Mouse (Mus musculus) adrenal gland, postnatal 0 days (tissue): ENCODE results near the gene Hnrnpa1. TPM values are rescaled to one million over a fixed set of nuclear protein-coding genes. Genes with fewer than 3 reads are reported as not detected.

Experiments used
- microRNA-seq: library from miRNA; unstranded; fragments of <30 nt; microRNA quantifications from one replicate; pipeline ENCODE4, GENCODE M21; 2016; ENCODE audit warnings: borderline replicate concordance; ENCODE audit not compliant: insufficient number of aligned reads
- polyA plus RNA-seq: library from polyadenylated mRNA; unstranded; fragments of >200 nt; fragmentation: Nextera tagmentation; extraction: Ambion mirVana; gene quantifications from 2 replicates; pipeline ENCODE4 v1.2.1, GENCODE M21; 2015

Hnrnpa1 gene
- polyA plus RNA-seq = 308 and 337 TPM in 2 replicates

DNA sequence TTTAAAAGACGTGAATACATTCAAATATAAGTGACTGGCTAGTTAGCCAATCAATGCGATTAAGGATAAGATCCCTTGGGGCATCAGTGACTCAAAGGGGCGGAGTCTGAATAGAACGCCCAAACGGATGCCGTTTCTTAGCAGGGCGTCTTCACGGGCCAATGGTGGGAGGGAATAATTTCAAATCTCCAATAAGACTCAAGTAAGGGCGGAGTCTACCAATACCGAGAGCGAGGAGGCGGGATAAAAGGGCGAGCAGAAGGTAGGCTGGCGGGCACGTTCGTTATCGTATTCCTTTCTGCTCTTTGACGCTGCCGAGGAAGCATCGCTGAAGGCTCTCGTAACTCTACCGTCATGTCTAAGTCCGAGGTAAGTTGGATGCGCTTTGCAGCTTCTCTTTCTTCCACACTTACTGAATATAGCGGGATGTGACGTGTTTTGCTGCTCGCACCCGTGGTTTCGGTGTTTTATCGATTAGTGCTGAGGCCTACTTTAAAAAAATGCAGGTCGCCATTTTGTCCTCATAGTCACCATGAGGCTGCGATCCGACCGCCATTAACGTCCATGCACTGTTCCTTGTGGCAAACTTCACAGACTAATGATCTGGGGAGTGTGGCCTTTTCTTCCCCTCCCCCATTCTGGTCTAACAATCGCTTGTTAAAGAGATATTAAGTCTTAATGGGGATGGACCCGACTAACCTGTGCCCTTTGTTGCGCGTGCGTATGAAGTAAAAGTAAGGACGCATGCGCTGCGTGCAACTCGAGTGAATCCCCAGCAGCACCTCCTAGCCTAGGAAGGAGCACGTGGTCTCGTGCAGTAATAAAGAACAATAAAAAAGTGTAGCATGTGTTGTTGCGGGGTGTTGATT, at the start of gene Hnrnpa1:
Gene Hnrnpa1 (plus strand): TSS at position 273 of the 869 bp plus-strand sequence.

GRCm38 (mm10) chr15:103239685-103240159, 510 bp upstream of the Hnrnpa1 start, which contains the start of gene Cbx5:
Cbx5 (minus strand) TSS chr15:103239816.

GRCm38 (mm10) chr15:103257790-103258728, 17.8 kb downstream of the Hnrnpa1 start, which contains the start of gene Nfe2:
Nfe2 (minus strand) TSS chr15:103258403.

GRCm38 (mm10) chr15:103272419-103273279, 32.4 kb downstream of the Hnrnpa1 start, which contains the start of gene Copz1:
Copz1 (plus strand) TSS chr15:103272714.

Small RNA genes within 50 kb of the gene (microRNA-seq; reads per million reads assigned to microRNA genes)
- gene Mir148b = 168 reads per million, percentile 51 among the genes with 10 or more reads in this experiment

Other genes starting within 250 kb of the Hnrnpa1 start
- gene Hoxc8, start 249.8 kb upstream of the Hnrnpa1 start, polyA plus RNA-seq = 17.2 and 31.4 TPM in 2 replicates
- gene Hoxc6, start 242.2 kb upstream of the Hnrnpa1 start, polyA plus RNA-seq = 14.5 and 17.6 TPM in 2 replicates
- 11.2 and 23.9 TPM in 2 replicates for gene Hoxc4, start 221.5 kb upstream of the Hnrnpa1 start, polyA plus RNA-seq
- 8.1 and 8.4 TPM in 2 replicates for gene Smug1, start 73.3 kb upstream of the Hnrnpa1 start, polyA plus RNA-seq
- gene Cbx5, start 616 bp upstream of the Hnrnpa1 start, polyA plus RNA-seq = 33.2 and 37.1 TPM in 2 replicates
- gene Nfe2, start 18.0 kb downstream of the Hnrnpa1 start, polyA plus RNA-seq = 4.9 and 5.9 TPM in 2 replicates
- gene Copz1, start 32.3 kb downstream of the Hnrnpa1 start, polyA plus RNA-seq = 130 and 176 TPM in 2 replicates
- gene Gpr84, start 70.2 kb downstream of the Hnrnpa1 start, polyA plus RNA-seq = 0.23 TPM in 1 of 2 replicates, not detected in the other
- 12.3 and 16.7 TPM in 2 replicates for gene Zfp385a, start 99.7 kb downstream of the Hnrnpa1 start, polyA plus RNA-seq
- 15.5 and 23.6 TPM in 2 replicates for gene Itga5, start 126.3 kb downstream of the Hnrnpa1 start, polyA plus RNA-seq
- gene Gtsf1, start 190.0 kb downstream of the Hnrnpa1 start, polyA plus RNA-seq = 0.32 TPM in 1 of 2 replicates, not detected in the other
- gene Gtsf2, start 208.0 kb downstream of the Hnrnpa1 start, polyA plus RNA-seq = not detected in 2 replicates
- 2.2 and 2.7 TPM in 2 replicates for gene Nckap1l, start 213.4 kb downstream of the Hnrnpa1 start, polyA plus RNA-seq